Mouse (Mus musculus): ENCODE results near the gene Xdh. TPM values are rescaled to one million over a fixed set of nuclear protein-coding genes. Genes with fewer than 3 reads are reported as not detected.
"Not testable (repeated sequence)": the region's sequence is repeated elsewhere in the genome, so short reads cannot be mapped to it uniquely, and the experiment has no call there.

Xdh gene
- polyA plus RNA-seq, 1 experiment = 5.1 TPM

- DNase-seq = no peak
- WGBS = 94% methylated on average over 1 of the region's 1 CpGs
- no peaks in the 10 kb centered on the region for H3K27me3 ChIP-seq (ENCODE audit: control insufficient read depth, insufficient read depth, low read length)
- TF ChIP-seq CTCF (IDR thresholded peaks at IDR 0.05; ENCODE audit: borderline replicate concordance, insufficient read depth, low read depth, low read length) (no peak), POLR2A (IDR thresholded peaks at IDR 0.05; ENCODE audit: borderline replicate concordance, insufficient read depth, low read length) (no peak)
- H3K4me1 ChIP-seq (ENCODE audit: control insufficient read depth, insufficient read depth, low read length) = no peaks in the 10 kb centered on the region
- H3K27ac ChIP-seq (ENCODE audit: insufficient read depth, low read length) = no peak overlapping the region
- no peak overlapping the region for H3K4me3 ChIP-seq (replicated peaks; ENCODE audit: insufficient read depth, low read depth, low read length)
These were observed 107.0 kb downstream of the Xdh start for GRCm38 (mm10) chr17:73842963-73843362.

- 61% methylated on average over 1 of the region's 1 CpGs for WGBS
These were observed 110.1 kb downstream of the Xdh start for GRCm38 (mm10) chr17:73839876-73840275.

GRCm38 (mm10) chr17:73839086-73839835, 110.7 kb downstream of the Xdh start:
- 80% methylated on average over 3 of the region's 3 CpGs for WGBS
- no peak overlapping the region for H3K27ac ChIP-seq (ENCODE audit: insufficient read depth, low read length)
- TF ChIP-seq CTCF (IDR thresholded peaks at IDR 0.05; ENCODE audit: borderline replicate concordance, insufficient read depth, low read depth, low read length) (no peak), POLR2A (IDR thresholded peaks at IDR 0.05; ENCODE audit: borderline replicate concordance, insufficient read depth, low read length) (no peak)
- H3K4me3 ChIP-seq (replicated peaks; ENCODE audit: insufficient read depth, low read depth, low read length) = no peak overlapping the region
- no peak for DNase-seq
- H3K4me1 ChIP-seq (ENCODE audit: control insufficient read depth, insufficient read depth, low read length) = peaks cover 14% of the 10 kb centered on the region
- no peaks in the 10 kb centered on the region for H3K27me3 ChIP-seq (ENCODE audit: control insufficient read depth, insufficient read depth, low read length)

More at GRCm38 (mm10) chr17:73839876-73840275, 110.1 kb downstream of the Xdh start:
- not testable (repeated sequence) for H3K27ac ChIP-seq (ENCODE audit: insufficient read depth, low read length); H3K4me3 ChIP-seq (replicated peaks; ENCODE audit: insufficient read depth, low read depth, low read length); H3K27me3 ChIP-seq (ENCODE audit: control insufficient read depth, insufficient read depth, low read length); DNase-seq
- H3K4me1 ChIP-seq (ENCODE audit: control insufficient read depth, insufficient read depth, low read length) = peaks cover 14% of the 10 kb centered on the region

- WGBS = 13% methylated on average over 4 of the region's 4 CpGs
- DNase-seq = peak in 1 of 2 experiments; percentile 52
- Histone ChIP-seq H3K27ac (ENCODE audit: insufficient read depth, low read length) (no peak overlapping the region), H3K4me1 (ENCODE audit: control insufficient read depth, insufficient read depth, low read length) (peaks cover 31% of the 10 kb centered on the region), H3K27me3 (ENCODE audit: control insufficient read depth, insufficient read depth, low read length) (no peaks in the 10 kb centered on the region), H3K4me3 (replicated peaks; ENCODE audit: insufficient read depth, low read depth, low read length) (no peak overlapping the region)
- no peak for TF ChIP-seq CTCF (IDR thresholded peaks at IDR 0.05; ENCODE audit: borderline replicate concordance, insufficient read depth, low read depth, low read length)
- TF ChIP-seq POLR2A (IDR thresholded peaks at IDR 0.05; ENCODE audit: borderline replicate concordance, insufficient read depth, low read length) = no peak
These were observed 112.8 kb downstream of the Xdh start for GRCm38 (mm10) chr17:73837244-73837643.

- no peak for TF ChIP-seq POLR2A (IDR thresholded peaks at IDR 0.05; ENCODE audit: borderline replicate concordance, insufficient read depth, low read length)
- TF ChIP-seq CTCF (IDR thresholded peaks at IDR 0.05; ENCODE audit: borderline replicate concordance, insufficient read depth, low read depth, low read length) = no peak
- 74% methylated on average over 3 of the region's 3 CpGs for WGBS
These were observed 113.4 kb downstream of the Xdh start for GRCm38 (mm10) chr17:73836601-73837000.

More at GRCm38 (mm10) chr17:73836601-73837000, 113.4 kb downstream of the Xdh start:
- H3K4me1 ChIP-seq (ENCODE audit: control insufficient read depth, insufficient read depth, low read length) = peaks cover 37% of the 10 kb centered on the region
- DNase-seq = no peak
- no peaks in the 10 kb centered on the region for H3K27me3 ChIP-seq (ENCODE audit: control insufficient read depth, insufficient read depth, low read length)
- no peak overlapping the region for H3K4me3 ChIP-seq (replicated peaks; ENCODE audit: insufficient read depth, low read depth, low read length)
- no peak overlapping the region for H3K27ac ChIP-seq (ENCODE audit: insufficient read depth, low read length)

Other genes with a start within 250 kb of the Xdh start
- 6.4 and 7.6 TPM in 2 replicates for gene Galnt14, start 239.7 kb downstream of the Xdh start, polyA plus RNA-seq (2012; rRNA removed)
- 60.6 and 61.9 TPM in 2 replicates for gene Ehd3, start 146.1 kb downstream of the Xdh start, polyA plus RNA-seq (2012; rRNA removed)
- 0.06 TPM in 1 of 2 replicates, not detected in the other for gene Srd5a2, start 97.7 kb upstream of the Xdh start, polyA plus RNA-seq (2012; rRNA removed)

Measured in cerebellum, adult 2 months (tissue).